Mouse (Mus musculus) heart, embryonic 13.5 days (tissue): ENCODE measurements around the gene Hs3st3b1. TPM values are rescaled to one million over a fixed set of nuclear protein-coding genes. Genes with fewer than 3 reads are reported as not detected.
A peak's percentile ranks its signal among the peaks of the same experiment; 100 is the strongest.

Source experiments
- ATAC-seq: fragments of 200-750 bp; cut with Nextera tagmentation; 2 replicates; pipeline ENCODE4 v1.8.0; 2017; ENCODE audit warnings: moderate TSS enrichment; ENCODE audit not compliant: insufficient number of reproducible peaks, low FRiP score, low TSS enrichment; ENCODE audit errors: extremely low read depth
- H3K27ac ChIP-seq: fragments of 300-500 bp; sonication (generic); replicated peaks from 2 replicates; pipeline ENCODE4 v1.5.1; 2015; ENCODE audit warnings: moderate library complexity, mild to moderate bottlenecking, inconsistent platforms
- H3K27me3 ChIP-seq: fragments of 300-500 bp; sonication (generic); replicated peaks from 2 replicates; pipeline ENCODE4 v1.6.1; 2015; ENCODE audit warnings: mild to moderate bottlenecking, inconsistent platforms
- H3K36me3 ChIP-seq: fragments of 300-500 bp; sonication (generic); 2 replicates; pipeline ENCODE4 v1.6.1; 2015; ENCODE audit warnings: mild to moderate bottlenecking, inconsistent platforms
- H3K4me1 ChIP-seq: fragments of 300-500 bp; sonication (generic); 2 replicates; pipeline ENCODE4 v1.6.1; 2015; ENCODE audit warnings: inconsistent platforms
- H3K4me2 ChIP-seq: fragments of 300-500 bp; sonication (generic); 2 replicates; pipeline ENCODE4 v1.6.1; 2015; ENCODE audit warnings: inconsistent platforms, mild to moderate bottlenecking, moderate library complexity
- H3K4me3 ChIP-seq: fragments of 300-500 bp; sonication (generic); 2 replicates; pipeline ENCODE4 v1.5.1; 2015; ENCODE audit warnings: moderate library complexity, mild to moderate bottlenecking, inconsistent platforms
- H3K9ac ChIP-seq: fragments of 300-500 bp; sonication (generic); 2 replicates; pipeline ENCODE4 v1.6.1; 2015; ENCODE audit warnings: inconsistent platforms, mild to moderate bottlenecking, moderate library complexity
- H3K9me3 ChIP-seq: fragments of 300-500 bp; sonication (generic); 2 replicates; pipeline ENCODE4 v1.6.1; 2016; ENCODE audit warnings: inconsistent platforms
- WGBS: fragments of 180-500 bp; shearing (Covaris S2); methylation state at CpG from one replicate; pipeline ENCODE4 v1.1.7; 2015; ENCODE audit warnings: mixed read lengths; 5-methylcytosine and 5-hydroxymethylcytosine counted together
- polyA plus RNA-seq: library from polyadenylated mRNA; unstranded; fragments of >200 nt; fragmentation: Nextera tagmentation; extraction: Ambion mirVana; gene quantifications from 2 replicates; pipeline ENCODE4 v1.2.1, GENCODE M21; 2015

Gene Hs3st3b1
- polyA plus RNA-seq, 1 experiment from 2014 or later = 2.2 TPM

- peaks cover 5% of the 10 kb centered on the region; the same call in 1 of the 2 replicates for H3K4me1 ChIP-seq
- H3K36me3 ChIP-seq = no peaks in the 10 kb centered on the region
- H3K27ac ChIP-seq = no peak overlapping the region
- no peaks in the 10 kb centered on the region for H3K27me3 ChIP-seq
- no peak overlapping the region for H3K4me3 ChIP-seq
- no peak overlapping the region for H3K9ac ChIP-seq
- 84% methylated on average over 4 of the region's 4 CpGs for WGBS
- no peak for ATAC-seq
- no peaks in the 10 kb centered on the region for H3K9me3 ChIP-seq
- H3K4me2 ChIP-seq = no peak overlapping the region
Measured at GRCm38 (mm10) chr11:63878616-63879015, 43.5 kb downstream of the Hs3st3b1 start.

GRCm38 (mm10) chr11:63862746-63863145, 59.3 kb downstream of the Hs3st3b1 start:
- Histone ChIP-seq H3K27me3 (no peaks in the 10 kb centered on the region), H3K27ac (no peak overlapping the region), H3K4me3 (no peak overlapping the region), H3K36me3 (no peaks in the 10 kb centered on the region), H3K9me3 (0 out of 2 replicates have a peak, but pooled peaks cover 3% of the 10 kb centered on the region), H3K4me1 (peaks cover 9% of the 10 kb centered on the region; the same call in 1 of the 2 replicates), H3K4me2 (no peak overlapping the region), H3K9ac (no peak overlapping the region)
- no peak for ATAC-seq
- WGBS = 44% methylated on average over 1 of the region's 1 CpGs

GRCm38 (mm10) chr11:63861982-63862381, 60.1 kb downstream of the Hs3st3b1 start:
- no peaks in the 10 kb centered on the region for H3K9me3 ChIP-seq
- H3K27me3 ChIP-seq = no peaks in the 10 kb centered on the region
- WGBS = 32% methylated on average over 1 of the region's 1 CpGs
- H3K4me1 ChIP-seq = peaks cover 9% of the 10 kb centered on the region; the same call in 1 of the 2 replicates
- H3K4me2 ChIP-seq = no peak overlapping the region
- H3K27ac ChIP-seq = no peak overlapping the region
- H3K36me3 ChIP-seq = no peaks in the 10 kb centered on the region
- H3K4me3 ChIP-seq = no peak overlapping the region
- no peak overlapping the region for H3K9ac ChIP-seq
- ATAC-seq = no peak

- Histone ChIP-seq H3K27ac (no peak overlapping the region), H3K36me3 (no peaks in the 10 kb centered on the region), H3K9ac (no peak overlapping the region), H3K9me3 (no peaks in the 10 kb centered on the region), H3K4me1 (0 out of 2 replicates have a peak, but pooled peaks cover 3% of the 10 kb centered on the region), H3K4me2 (no peak overlapping the region), H3K27me3 (no peaks in the 10 kb centered on the region), H3K4me3 (no peak overlapping the region)
- ATAC-seq = no peak
- 72% methylated on average over 6 of the region's 6 CpGs for WGBS
Measured at GRCm38 (mm10) chr11:63851041-63851730, 70.9 kb downstream of the Hs3st3b1 start.

GRCm38 (mm10) chr11:63850261-63850660, 71.8 kb downstream of the Hs3st3b1 start:
- H3K9me3 ChIP-seq = no peaks in the 10 kb centered on the region
- no peak overlapping the region for H3K27ac ChIP-seq
- 80% methylated on average over 4 of the region's 4 CpGs for WGBS
- H3K4me3 ChIP-seq = no peak overlapping the region
- H3K27me3 ChIP-seq = no peaks in the 10 kb centered on the region
- H3K9ac ChIP-seq = no peak overlapping the region
- H3K36me3 ChIP-seq = no peaks in the 10 kb centered on the region
- no peak for ATAC-seq
- no peak overlapping the region for H3K4me2 ChIP-seq
- H3K4me1 ChIP-seq = 0 out of 2 replicates have a peak, but pooled peaks cover 3% of the 10 kb centered on the region

GRCm38 (mm10) chr11:63845379-63845778, 76.7 kb downstream of the Hs3st3b1 start:
- no peaks in the 10 kb centered on the region for H3K4me1 ChIP-seq
- H3K9me3 ChIP-seq = no peaks in the 10 kb centered on the region
- no peak for ATAC-seq
- WGBS = no CpG with 5 or more reads among the region's 6 CpGs
- H3K27ac ChIP-seq = no peak overlapping the region
- no peak overlapping the region for H3K4me2 ChIP-seq
- no peaks in the 10 kb centered on the region for H3K27me3 ChIP-seq
- no peak overlapping the region for H3K9ac ChIP-seq
- H3K36me3 ChIP-seq = no peaks in the 10 kb centered on the region
- no peak overlapping the region for H3K4me3 ChIP-seq

- Histone ChIP-seq H3K4me1 (no peaks in the 10 kb centered on the region), H3K27ac (no peak overlapping the region), H3K9ac (no peak overlapping the region), H3K36me3 (no peaks in the 10 kb centered on the region), H3K4me3 (no peak overlapping the region), H3K9me3 (no peaks in the 10 kb centered on the region), H3K4me2 (no peak overlapping the region), H3K27me3 (no peaks in the 10 kb centered on the region)
- 53% methylated on average over 8 of the region's 8 CpGs for WGBS
- ATAC-seq = no peak
Measured at GRCm38 (mm10) chr11:63844701-63845100, 77.4 kb downstream of the Hs3st3b1 start.

GRCm38 (mm10) chr11:63837526-63837925, 84.6 kb downstream of the Hs3st3b1 start:
- H3K4me2 ChIP-seq = peak overlapping the region; percentile 45
- no peak overlapping the region for H3K9ac ChIP-seq
- WGBS = 35% methylated on average over 13 of the region's 13 CpGs
- no peak overlapping the region for H3K27ac ChIP-seq
- H3K36me3 ChIP-seq = no peaks in the 10 kb centered on the region
- H3K4me1 ChIP-seq = peaks cover 33% of the 10 kb centered on the region
- H3K4me3 ChIP-seq = no peak overlapping the region
- H3K9me3 ChIP-seq = no peaks in the 10 kb centered on the region
- H3K27me3 ChIP-seq = no peaks in the 10 kb centered on the region
- no peak for ATAC-seq

Other genes starting within 250 kb of the Hs3st3b1 start
- gene Cox10, start 157.2 kb upstream of the Hs3st3b1 start, polyA plus RNA-seq = 32.9 and 33.3 TPM in 2 replicates